Mouse (Mus musculus): ENCODE data around the gene Dph7.
"Not testable (repeated sequence)": the region's sequence is repeated elsewhere in the genome, so short reads cannot be mapped to it uniquely, and the experiment has no call there.

Dph7 gene

GRCm38 (mm10) chr2:24970386-24970785 is 8.2 kb downstream of the Dph7 start:
- no peak for DNase-seq (ENCODE audit: low read depth, low spot score)

- DNase-seq (ENCODE audit: low read depth, low spot score) = not testable (repeated sequence)
Measured at GRCm38 (mm10) chr2:24974452-24974851, 12.3 kb downstream of the Dph7 start.

DNA sequence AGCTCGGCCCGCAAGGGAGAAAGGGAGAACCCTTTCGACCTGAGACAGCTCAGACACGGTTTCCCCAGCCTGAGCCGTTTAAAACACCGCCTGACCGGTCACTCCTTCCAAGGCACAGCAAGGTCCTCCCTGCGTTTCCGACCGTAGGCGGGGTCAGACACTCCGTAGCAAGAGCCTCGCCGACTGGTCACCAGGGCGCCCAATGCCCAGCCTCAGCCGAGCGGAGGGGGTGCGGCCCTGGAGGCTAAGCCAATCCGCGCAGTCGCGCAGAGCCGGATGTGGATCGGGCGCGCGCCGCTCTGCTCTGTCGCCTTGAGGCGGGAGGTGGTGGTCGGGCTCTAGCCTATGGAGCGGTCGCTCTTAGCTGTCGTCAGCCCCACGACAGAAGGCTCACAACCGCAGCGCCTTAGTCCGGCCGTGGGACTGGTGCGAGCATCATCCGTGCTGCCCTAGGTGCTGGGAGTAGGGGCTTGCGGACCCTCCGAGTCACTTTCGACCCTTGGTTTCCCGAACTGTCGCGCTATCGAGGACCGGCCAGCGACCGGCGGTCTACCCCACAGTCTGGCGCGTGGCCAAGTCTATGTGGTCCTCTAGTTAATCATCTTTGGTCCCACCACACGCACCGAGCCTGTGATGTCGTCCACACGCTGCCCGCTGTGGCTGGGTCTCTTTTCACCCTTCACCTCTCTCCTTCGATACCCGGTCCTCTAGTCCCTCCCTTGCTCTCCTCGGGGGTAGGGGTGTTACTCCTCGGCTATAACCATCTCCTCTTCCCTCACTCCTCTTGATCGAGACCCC is 12.9 kb downstream of the Dph7 start, which contains the start of gene Mrpl41:
Gene Mrpl41, minus strand, starts transcription at position 193 of the 798 bp plus-strand sequence.
- DNase-seq (ENCODE audit: low read depth, low spot score) = peak; percentile 95

DNA sequence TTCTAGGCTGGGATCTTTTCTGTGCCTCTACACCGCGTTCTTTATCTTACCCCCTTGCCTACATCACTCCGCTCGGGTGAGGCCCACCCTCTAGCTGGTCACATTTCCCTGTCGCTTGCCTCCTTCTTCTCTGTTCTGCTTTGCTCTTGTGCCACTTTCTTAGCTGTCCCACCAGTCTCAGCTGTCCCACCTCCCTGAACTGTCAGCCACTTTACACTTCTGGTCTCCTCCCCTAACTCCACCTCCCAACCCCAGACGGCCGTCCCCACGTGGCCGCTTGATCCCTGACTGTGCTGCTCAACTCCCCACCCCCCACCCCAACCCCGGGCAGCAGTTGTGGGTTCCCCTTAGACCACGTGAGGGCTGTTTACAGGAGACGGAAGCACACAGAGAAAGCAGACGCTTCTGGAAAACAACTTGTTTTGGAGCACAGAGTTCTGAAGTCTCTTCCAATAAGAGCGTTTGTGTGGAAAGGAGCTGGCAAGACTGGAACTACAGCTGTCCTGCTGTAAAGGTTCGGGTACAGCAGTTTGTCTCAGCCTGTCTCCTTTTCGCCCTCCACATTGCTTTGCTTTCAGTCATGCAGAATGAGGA is 13.6 kb downstream of the Dph7 start, which contains the start of gene Pnpla7:
Gene Pnpla7, plus strand, starts transcription at position 330 of the 594 bp plus-strand sequence.
- DNase-seq (ENCODE audit: low read depth, low spot score) = peak; percentile 86

DNA sequence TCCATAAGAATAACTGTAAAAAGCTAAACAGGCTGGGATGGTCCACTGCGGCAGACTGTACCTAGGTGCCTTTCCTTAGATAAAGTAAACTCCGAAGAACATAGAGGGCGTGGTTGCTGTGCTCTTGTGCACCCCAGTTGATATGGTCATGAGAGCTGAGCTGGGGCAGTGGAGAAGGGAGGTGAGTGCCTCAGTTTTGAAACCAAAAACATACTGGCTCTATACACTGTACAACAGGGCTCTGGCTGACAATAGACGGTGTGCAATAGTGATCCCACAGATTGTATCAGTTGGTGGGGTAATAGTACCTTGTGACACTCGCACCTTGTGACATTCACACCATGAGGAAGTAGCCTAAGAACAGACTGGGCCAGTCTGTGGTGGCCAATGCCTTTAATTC is 14.8 kb downstream of the Dph7 start:
- DNase-seq (ENCODE audit: low read depth, low spot score) = no peak

GRCm38 (mm10) chr2:24987762-24988161 is 25.6 kb downstream of the Dph7 start:
- no peak for DNase-seq (ENCODE audit: low read depth, low spot score)

DNA sequence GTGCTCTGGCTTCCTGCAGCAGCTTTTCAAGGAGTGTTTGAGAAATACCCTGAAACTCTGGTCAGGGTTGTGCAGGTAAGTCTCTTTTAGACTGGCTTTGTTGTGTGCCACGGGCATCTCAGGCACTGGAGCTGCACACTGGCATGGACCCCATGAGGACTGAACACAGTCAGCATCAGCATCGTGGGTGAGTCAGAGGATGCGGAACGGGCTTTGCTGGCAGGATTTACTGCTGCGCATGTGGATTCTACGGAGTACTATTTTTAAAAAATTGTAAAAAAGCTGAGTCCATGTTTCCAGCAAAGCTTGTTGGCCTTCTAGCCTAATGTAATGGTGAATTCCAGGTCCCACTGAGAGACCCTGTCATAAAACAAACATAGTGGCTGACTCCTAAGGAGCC is 33.1 kb downstream of the Dph7 start:
- no peak for DNase-seq (ENCODE audit: low read depth, low spot score)

DNA sequence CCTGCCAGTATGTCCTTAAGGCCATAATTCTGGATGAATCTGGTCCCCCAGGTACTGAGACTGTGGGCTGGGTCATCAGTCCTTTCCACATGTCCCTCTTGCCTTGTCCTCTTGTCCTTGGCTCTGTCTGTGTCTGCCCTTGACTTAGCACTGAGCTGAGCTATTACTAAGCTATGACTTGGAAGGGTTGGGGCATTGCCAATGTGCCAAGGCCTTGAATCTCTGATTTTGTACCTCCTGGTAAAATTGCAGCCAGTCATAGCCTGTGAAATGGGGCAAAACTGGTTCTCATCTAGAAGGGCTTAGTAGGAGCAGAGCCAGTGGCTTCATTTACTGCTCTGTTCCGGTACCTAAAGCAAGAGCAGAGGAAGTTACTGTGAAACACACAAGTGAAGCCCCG is 34.3 kb downstream of the Dph7 start:
- DNase-seq (ENCODE audit: low read depth, low spot score) = no peak

DNA sequence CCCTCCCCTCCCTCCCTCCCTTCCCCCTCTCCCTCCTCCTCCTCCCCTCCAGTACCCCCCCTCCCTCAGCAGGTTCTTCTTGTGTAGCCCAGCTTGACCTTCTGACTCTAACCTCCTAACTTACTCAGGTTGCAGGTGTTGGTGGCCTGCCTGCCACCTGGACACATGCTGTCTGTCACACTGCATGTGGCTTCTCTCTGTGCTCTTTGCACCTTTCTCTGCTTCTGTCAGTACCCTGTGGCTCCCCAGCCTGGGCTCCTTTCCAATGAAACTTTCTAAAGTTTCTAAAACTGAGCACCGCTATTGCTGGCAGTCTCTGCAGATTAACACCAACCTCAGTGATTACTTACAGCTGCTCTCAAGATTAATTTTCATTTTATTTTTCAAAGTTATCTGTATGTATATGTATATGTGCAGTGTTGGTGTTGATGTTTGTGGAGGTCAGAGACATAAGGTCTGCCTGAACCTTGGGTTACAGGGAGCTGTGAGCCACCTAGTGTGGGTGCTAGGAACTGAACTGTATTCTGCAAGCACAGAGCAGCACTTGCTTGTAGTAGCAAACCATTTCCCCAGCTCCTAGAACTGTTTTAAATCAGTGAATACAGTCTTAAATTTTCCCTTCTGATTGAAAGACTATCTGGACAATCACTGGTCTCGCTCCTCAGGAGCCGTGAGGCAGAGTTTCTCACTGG is 38.5 kb downstream of the Dph7 start:
- DNase-seq (ENCODE audit: low read depth, low spot score) = peak; percentile 35

DNA sequence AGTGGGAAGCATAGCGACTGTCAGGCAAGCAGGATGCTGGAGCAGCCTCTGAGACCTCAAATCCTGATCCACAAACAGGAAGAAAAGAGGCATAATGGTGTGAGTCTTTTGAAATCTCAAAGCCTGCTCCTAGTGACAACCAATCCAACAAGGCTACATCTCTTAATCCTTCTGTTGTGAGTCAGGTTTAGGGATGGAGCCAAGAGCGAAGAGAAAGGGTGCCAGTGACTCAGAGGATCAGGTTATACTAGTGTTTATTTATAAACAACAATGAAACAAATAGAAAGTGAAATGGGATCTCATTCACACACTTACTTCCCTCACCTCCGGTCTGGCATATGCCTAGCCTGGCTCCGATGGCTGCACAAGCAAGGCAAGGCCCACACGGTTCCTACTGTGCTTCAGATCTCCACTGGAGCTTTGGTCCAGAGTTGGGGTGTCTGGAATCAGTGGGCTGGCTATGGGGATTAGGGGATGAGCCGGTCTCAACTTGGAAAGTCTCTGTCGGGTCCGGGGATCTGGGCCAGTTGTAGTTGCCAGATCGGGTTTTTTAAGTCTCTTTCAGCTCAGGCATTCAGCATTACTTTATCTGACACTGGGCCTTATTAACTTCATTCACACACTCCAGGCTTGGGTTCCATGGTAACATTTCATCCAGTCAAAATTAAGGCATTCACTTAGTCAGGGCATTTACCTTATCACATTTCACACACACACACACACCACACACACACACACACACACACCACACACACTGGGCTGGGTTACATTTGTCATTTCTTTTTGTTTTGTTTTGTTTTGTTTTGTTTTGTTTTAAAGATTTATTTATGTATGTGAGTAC is 42.0 kb downstream of the Dph7 start:
- DNase-seq (ENCODE audit: low read depth, low spot score) = peak; percentile 60

DNA sequence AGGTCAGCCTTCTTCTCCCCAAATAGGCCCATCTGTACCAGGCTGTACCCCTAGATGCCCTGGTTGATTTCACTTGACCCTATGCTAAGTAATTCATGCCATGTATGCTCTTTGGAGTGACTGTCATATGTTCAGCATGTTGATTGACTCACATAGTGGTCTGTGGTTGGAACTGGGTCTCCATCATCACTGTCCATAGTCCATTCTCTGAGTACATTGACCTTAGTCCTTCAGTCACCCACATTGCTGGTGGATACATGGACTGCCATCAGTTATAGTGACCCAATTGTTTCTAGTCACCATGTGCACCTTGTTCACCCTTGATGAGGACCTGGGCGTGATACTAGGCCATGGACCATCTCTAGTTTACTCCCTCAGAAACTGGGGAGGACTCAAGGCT is 44.6 kb downstream of the Dph7 start:
- DNase-seq (ENCODE audit: low read depth, low spot score) = no peak

DNA sequence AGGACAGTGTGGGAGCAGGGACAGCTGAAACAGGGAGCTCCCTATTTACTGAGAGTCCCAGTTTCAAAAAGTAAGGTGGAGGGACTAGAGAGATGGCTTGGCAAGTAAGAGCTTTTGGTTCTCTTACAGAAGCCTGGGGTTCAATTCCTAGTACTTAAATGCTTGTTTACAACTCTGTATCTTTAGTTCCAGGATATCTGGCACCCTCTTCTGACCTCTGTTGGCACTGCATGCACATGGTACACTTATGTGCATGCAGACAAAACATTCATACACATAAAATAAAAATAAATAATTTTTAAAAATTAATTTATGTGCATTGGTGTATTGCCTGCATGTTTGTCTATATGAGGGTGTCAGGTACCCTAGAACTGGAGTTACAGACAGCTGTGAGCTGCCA is 46.0 kb downstream of the Dph7 start:
- peak; percentile 27 for DNase-seq (ENCODE audit: low read depth, low spot score)

Measured in 3T3-L1 (cell line).